Mouse (Mus musculus) c-Kit-positive CD71-positive TER-119-positive erythroid progenitor cells, embryonic 14.5 days (primary cell): ENCODE data around the gene Tssk1.

ENCODE experiments used
- DNase-seq: peaks from one replicate; pipeline ENCODE4 v3.0.0-alpha.2; 2013; ENCODE audit warnings: low spot score

Gene Tssk1

GRCm38 (mm10) chr16:17945081-17945831 lies 51.2 kb downstream of the Tssk1 start:
- no peak for DNase-seq
